Mouse (Mus musculus): ENCODE results near the gene Zscan2.

GRCm38 (mm10) chr7:80882830-80883505 is 22.2 kb downstream of the Zscan2 start:
- TF ChIP-seq POLR2A (IDR thresholded peaks at IDR 0.05; ENCODE audit: low read depth, low read length) (no peak), CTCF (IDR thresholded peaks at IDR 0.05; ENCODE audit: extremely low read depth, insufficient read depth, insufficient read length, insufficient replicate concordance) (peak; percentile 70; the same call in 1 of the 2 replicates)

Measured in spleen, adult 2 months (tissue).